Comparison of ENCODE assay signal across 8 mouse cellular contexts in the genomic region with DNA sequence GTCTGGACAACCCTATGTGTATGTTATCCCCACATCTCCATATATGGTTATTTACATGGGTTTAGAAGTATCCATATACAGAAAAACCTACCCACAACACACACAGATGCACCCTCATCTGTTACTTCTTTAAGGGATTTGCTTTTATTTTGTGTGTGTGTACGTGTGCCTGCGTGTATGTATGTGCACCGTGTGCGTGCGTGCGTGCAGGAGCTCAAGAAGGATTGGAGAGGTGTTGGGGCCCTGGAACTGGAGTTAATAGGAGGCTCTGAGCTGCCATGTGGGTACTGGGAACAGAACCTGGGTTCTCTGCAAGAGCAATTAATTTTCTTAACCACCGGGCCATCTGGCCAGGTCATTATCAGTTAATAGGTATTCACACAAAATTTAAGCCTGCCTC. TPM values are rescaled to one million over a fixed set of nuclear protein-coding genes. Genes with fewer than 3 reads are reported as not detected.
DNase-seq lines count a peak whose midpoint lies in the region; ATAC-seq and TF ChIP-seq lines count a peak whose summit lies in the region.

No protein-coding gene starts in this region.

- H3K4me3 ChIP-seq in kidney, adult 2 months (ENCODE audit: insufficient read depth, low read depth, low read length): peak overlapping the region; percentile 71
- peak overlapping the region; percentile 92 for H3K4me3 ChIP-seq in bone marrow, adult 2 months (replicated peaks; ENCODE audit: control insufficient read depth, low read depth, low read length)
- peak overlapping the region; percentile 42 for H3K4me3 ChIP-seq in hindbrain, embryonic 11.5 days (ENCODE audit: low read depth, low read length)
- peak overlapping the region; percentile 62 for H3K4me3 ChIP-seq in midbrain, embryonic 12.5 days

- peak overlapping the region; percentile 53; the same call in 1 of the 2 replicates for H3K9ac ChIP-seq in hindbrain, embryonic 11.5 days (ENCODE audit: low read depth, low read length)
- H3K9ac ChIP-seq in midbrain, embryonic 12.5 days (replicated peaks): peak overlapping the region; percentile 79

- no peak for ATAC-seq in hindbrain, embryonic 11.5 days (ENCODE audit: low FRiP score)
- ATAC-seq in midbrain, embryonic 12.5 days (ENCODE audit: low FRiP score, low read depth): no peak
- no peak for ATAC-seq in megakaryocyte-erythroid progenitor cell, adult 5-6 weeks (replicated peaks; ENCODE audit: low FRiP score, low TSS enrichment, poor library complexity, severe bottlenecking)

- WGBS in kidney, adult 2 months: 46% methylated on average over 7 of the region's 7 CpGs
- 74% methylated on average over 7 of the region's 7 CpGs for WGBS in bone marrow, adult 2 months
- 79% methylated on average over 7 of the region's 7 CpGs for WGBS in hindbrain, embryonic 11.5 days
- 88% methylated on average over 7 of the region's 7 CpGs for WGBS in midbrain, embryonic 12.5 days

- no peaks in the 10 kb centered on the region for H3K9me3 ChIP-seq in hindbrain, embryonic 11.5 days (ENCODE audit: control insufficient read depth, low read length)
- H3K9me3 ChIP-seq in midbrain, embryonic 12.5 days: no peaks in the 10 kb centered on the region

- peak overlapping the region; percentile 40 for H3K4me2 ChIP-seq in hindbrain, embryonic 11.5 days (replicated peaks; ENCODE audit: low read depth, low read length)
- peak overlapping the region; percentile 71 for H3K4me2 ChIP-seq in midbrain, embryonic 12.5 days (replicated peaks)

- no peak overlapping the region for H3K27ac ChIP-seq in kidney, adult 2 months (ENCODE audit: insufficient read depth, low read depth, low read length)
- H3K27ac ChIP-seq in bone marrow, adult 2 months (ENCODE audit: control insufficient read depth, insufficient read depth, low read depth, low read length, poor library complexity): no peak overlapping the region
- no peak overlapping the region for H3K27ac ChIP-seq in hindbrain, embryonic 11.5 days (ENCODE audit: low read depth, low read length)
- H3K27ac ChIP-seq in midbrain, embryonic 12.5 days (replicated peaks): no peak overlapping the region

- no peaks in the 10 kb centered on the region for H3K27me3 ChIP-seq in kidney, adult 2 months (replicated peaks; ENCODE audit: control insufficient read depth, insufficient read depth, low read length)
- H3K27me3 ChIP-seq in hindbrain, embryonic 11.5 days (ENCODE audit: control insufficient read depth, insufficient read depth, low read length): no peaks in the 10 kb centered on the region
- H3K27me3 ChIP-seq in midbrain, embryonic 12.5 days: no peaks in the 10 kb centered on the region

- no peak for TF ChIP-seq CTCF in kidney, adult 2 months (conservative IDR thresholded peaks at IDR 0.05; ENCODE audit: insufficient read depth, insufficient read length, low read depth, low read length)
- TF ChIP-seq CTCF in bone marrow, adult 2 months (IDR thresholded peaks at IDR 0.05; ENCODE audit: control insufficient read depth, insufficient read depth, low read length): no peak

- peaks cover 9% of the 10 kb centered on the region; the same call in 1 of the 2 replicates for H3K4me1 ChIP-seq in kidney, adult 2 months (ENCODE audit: control insufficient read depth, insufficient read depth, low read length)
- peaks cover 2% of the 10 kb centered on the region; the same call in 1 of the 2 replicates for H3K4me1 ChIP-seq in bone marrow, adult 2 months (ENCODE audit: control insufficient read depth, insufficient read depth, low read length)
- H3K4me1 ChIP-seq in hindbrain, embryonic 11.5 days (replicated peaks; ENCODE audit: control insufficient read depth, insufficient read depth, low read length): peaks cover 4% of the 10 kb centered on the region; the same call in 1 of the 2 replicates
- H3K4me1 ChIP-seq in midbrain, embryonic 12.5 days: peaks cover 16% of the 10 kb centered on the region

- no peak for TF ChIP-seq POLR2A in kidney, adult 2 months (IDR thresholded peaks at IDR 0.05; ENCODE audit: low read depth, low read length)
- TF ChIP-seq POLR2A in bone marrow, adult 2 months (IDR thresholded peaks at IDR 0.05; ENCODE audit: borderline replicate concordance, control insufficient read depth, low read depth, low read length): no peak

- no peaks in the 10 kb centered on the region; the same call in 1 of the 2 replicates for H3K36me3 ChIP-seq in kidney, adult 2 months (ENCODE audit: control insufficient read depth, insufficient read depth, low read length)
- H3K36me3 ChIP-seq in hindbrain, embryonic 11.5 days (ENCODE audit: control insufficient read depth, insufficient read depth, low read length): peaks cover 2% of the 10 kb centered on the region; the same call in 1 of the 2 replicates
- peaks cover 21% of the 10 kb centered on the region for H3K36me3 ChIP-seq in midbrain, embryonic 12.5 days

- no peak for DNase-seq in kidney, adult 2 months
- no peak for DNase-seq in kidney, adult 11 months
- DNase-seq in hindbrain, embryonic 11.5 days (ENCODE audit: low spot score): no peak
- no peak for DNase-seq in B cell, adult 2 months
- DNase-seq in embryo, embryonic 9.5 days (ENCODE audit: extremely low spot score): no peak

RNA-seq across cellular contexts. Expression of gene Mrps21, which starts 0.7 kb away (rescaled TPM):
- 172 and 274 TPM in 2 replicates for polyA plus RNA-seq in kidney, adult 2 months (2012; rRNA removed)
- 80.5 and 81.0 TPM in 2 replicates for polyA plus RNA-seq in bone marrow, adult 2 months (2011; ENCODE audit: insufficient read depth, insufficient read length, low replicate concordance, missing spikeins)
- 329 and 340 TPM in 2 replicates for polyA plus RNA-seq in hindbrain, embryonic 11.5 days (2014; fragmentation: Nextera tagmentation; extraction: Ambion mirVana)
- 341 and 343 TPM in 2 replicates for polyA plus RNA-seq in midbrain, embryonic 12.5 days (2016; fragmentation: Nextera tagmentation; extraction: Ambion mirVana)
- total RNA-seq in megakaryocyte-erythroid progenitor cell, adult 5-6 weeks (2014; fragmentation: Nextera tagmentation): 204 and 223 TPM in 2 replicates
- total RNA-seq in megakaryocyte-erythroid progenitor cell, adult 5-6 weeks (2017): 318 and 398 TPM in 2 replicates

RNA-seq across cellular contexts. Expression of gene Ciart, which starts 10.0 kb away (rescaled TPM):
- 5.1 and 6.0 TPM in 2 replicates for polyA plus RNA-seq in kidney, adult 2 months (2012; rRNA removed)
- 2.5 and 8.7 TPM in 2 replicates for polyA plus RNA-seq in bone marrow, adult 2 months (2011; ENCODE audit: insufficient read depth, insufficient read length, low replicate concordance, missing spikeins)
- 4.7 and 6.5 TPM in 2 replicates for polyA plus RNA-seq in hindbrain, embryonic 11.5 days (2014; fragmentation: Nextera tagmentation; extraction: Ambion mirVana)
- polyA plus RNA-seq in midbrain, embryonic 12.5 days (2016; fragmentation: Nextera tagmentation; extraction: Ambion mirVana): 3.9 and 4.7 TPM in 2 replicates
- 0.69 and 3.3 TPM in 2 replicates for total RNA-seq in megakaryocyte-erythroid progenitor cell, adult 5-6 weeks (2014; fragmentation: Nextera tagmentation)
- 0.66 and 2.8 TPM in 2 replicates for total RNA-seq in megakaryocyte-erythroid progenitor cell, adult 5-6 weeks (2017)

RNA-seq across cellular contexts. Expression of gene Prpf3, which starts 16.4 kb away (rescaled TPM):
- 12.4 and 14.6 TPM in 2 replicates for polyA plus RNA-seq in kidney, adult 2 months (2012; rRNA removed)
- 49.5 and 55.4 TPM in 2 replicates for polyA plus RNA-seq in bone marrow, adult 2 months (2011; ENCODE audit: insufficient read depth, insufficient read length, low replicate concordance, missing spikeins)
- 60.8 and 69.9 TPM in 2 replicates for polyA plus RNA-seq in hindbrain, embryonic 11.5 days (2014; fragmentation: Nextera tagmentation; extraction: Ambion mirVana)
- polyA plus RNA-seq in midbrain, embryonic 12.5 days (2016; fragmentation: Nextera tagmentation; extraction: Ambion mirVana): 55.8 and 61.1 TPM in 2 replicates
- total RNA-seq in megakaryocyte-erythroid progenitor cell, adult 5-6 weeks (2014; fragmentation: Nextera tagmentation): 72.1 and 90.7 TPM in 2 replicates
- 66.7 and 100.0 TPM in 2 replicates for total RNA-seq in megakaryocyte-erythroid progenitor cell, adult 5-6 weeks (2017)

RNA-seq across cellular contexts. Expression of gene BC028528, which starts 19.8 kb away (rescaled TPM):
- 5.7 and 8.1 TPM in 2 replicates for polyA plus RNA-seq in kidney, adult 2 months (2012; rRNA removed)
- polyA plus RNA-seq in bone marrow, adult 2 months (2011; ENCODE audit: insufficient read depth, insufficient read length, low replicate concordance, missing spikeins): 4.6 and 18.9 TPM in 2 replicates
- 11.0 and 11.2 TPM in 2 replicates for polyA plus RNA-seq in hindbrain, embryonic 11.5 days (2014; fragmentation: Nextera tagmentation; extraction: Ambion mirVana)
- 10.2 and 12.4 TPM in 2 replicates for polyA plus RNA-seq in midbrain, embryonic 12.5 days (2016; fragmentation: Nextera tagmentation; extraction: Ambion mirVana)
- 2.1 and 2.3 TPM in 2 replicates for total RNA-seq in megakaryocyte-erythroid progenitor cell, adult 5-6 weeks (2014; fragmentation: Nextera tagmentation)
- 2.3 and 14.6 TPM in 2 replicates for total RNA-seq in megakaryocyte-erythroid progenitor cell, adult 5-6 weeks (2017)

RNA-seq across cellular contexts. Expression of gene Aph1a, which starts 21.7 kb away (rescaled TPM):
- polyA plus RNA-seq in kidney, adult 2 months (2012; rRNA removed): 177 and 182 TPM in 2 replicates
- polyA plus RNA-seq in bone marrow, adult 2 months (2011; ENCODE audit: insufficient read depth, insufficient read length, low replicate concordance, missing spikeins): 20.4 and 38.4 TPM in 2 replicates
- 28.5 and 34.0 TPM in 2 replicates for polyA plus RNA-seq in hindbrain, embryonic 11.5 days (2014; fragmentation: Nextera tagmentation; extraction: Ambion mirVana)
- polyA plus RNA-seq in midbrain, embryonic 12.5 days (2016; fragmentation: Nextera tagmentation; extraction: Ambion mirVana): 29.7 and 33.8 TPM in 2 replicates
- total RNA-seq in megakaryocyte-erythroid progenitor cell, adult 5-6 weeks (2014; fragmentation: Nextera tagmentation): 35.7 and 42.8 TPM in 2 replicates
- total RNA-seq in megakaryocyte-erythroid progenitor cell, adult 5-6 weeks (2017): 16.2 and 21.1 TPM in 2 replicates

Comparison
In these comparisons a context has a peak if more than half of its experiments do, and no peak if none do; other contexts are left out.
1. H3K4me3 ChIP-seq: peak in every context shown above with its lines; median percentile 92 in bone marrow, adult 2 months; 71 in kidney, adult 2 months; 62 in midbrain, embryonic 12.5 days; 42 in hindbrain, embryonic 11.5 days.